Mouse (Mus musculus) erythroblast, adult 5-6 weeks (primary cell): ENCODE measurements around the gene Hipk2. TPM values are rescaled to one million over a fixed set of nuclear protein-coding genes. Genes with fewer than 3 reads are reported as not detected.

Experiments
- ATAC-seq: replicated peaks from 2 replicates; pipeline ENCODE4 v1.8.0; 2016; ENCODE audit warnings: moderate number of reproducible peaks, mild to moderate bottlenecking, moderate TSS enrichment, inconsistent platforms; ENCODE audit not compliant: poor library complexity, low FRiP score, severe bottlenecking
- total RNA-seq, 2 experiments: library from RNA; stranded (forward) in 1 of 2; stranded (reverse) in 1 of 2; fragments of 150-400 nt in 1 of 2; fragments of 200-764, 138-1000 nt in 1 of 2; gene quantifications; 2 replicates each; pipeline versions ENCODE4 v1.2.3 to v1.2.4; 2015 to 2017; ENCODE audit warnings: low replicate concordance in 2 of 2

Gene Hipk2
- total RNA-seq, 2 experiments from 2014 or later, result 72.9 to 127 TPM

- ATAC-seq, result no peak
Measured at GRCm38 (mm10) chr6:38840780-38841179, 35.2 kb downstream of the Hipk2 start.

DNA sequence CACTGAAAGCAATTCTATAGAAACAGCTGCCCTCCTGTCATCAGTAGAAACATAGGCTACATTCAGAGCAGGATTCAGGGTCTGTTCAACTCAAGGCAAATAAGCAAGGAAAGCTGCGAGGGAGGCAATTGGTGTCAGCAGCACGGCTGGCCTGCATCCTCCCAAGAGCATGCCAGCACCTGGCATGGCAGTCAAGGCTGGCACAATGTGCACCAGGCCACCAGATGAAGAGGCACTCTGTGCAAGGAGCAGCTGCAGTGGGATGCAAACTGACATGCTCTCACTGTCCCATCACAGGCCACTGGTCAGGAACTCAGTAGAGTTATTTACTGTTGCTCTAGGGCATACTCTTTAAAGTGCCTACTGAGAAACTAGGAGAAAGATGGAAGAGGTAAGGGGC, 35.6 kb downstream of the Hipk2 start:
- ATAC-seq, result no peak

GRCm38 (mm10) chr6:38839891-38840290, 36.1 kb downstream of the Hipk2 start:
- ATAC-seq, result no peak

- no peak for ATAC-seq
Measured at GRCm38 (mm10) chr6:38838061-38838460, 37.9 kb downstream of the Hipk2 start.

- peak; percentile 92 for ATAC-seq
Measured at GRCm38 (mm10) chr6:38835217-38835616, 40.7 kb downstream of the Hipk2 start.

DNA sequence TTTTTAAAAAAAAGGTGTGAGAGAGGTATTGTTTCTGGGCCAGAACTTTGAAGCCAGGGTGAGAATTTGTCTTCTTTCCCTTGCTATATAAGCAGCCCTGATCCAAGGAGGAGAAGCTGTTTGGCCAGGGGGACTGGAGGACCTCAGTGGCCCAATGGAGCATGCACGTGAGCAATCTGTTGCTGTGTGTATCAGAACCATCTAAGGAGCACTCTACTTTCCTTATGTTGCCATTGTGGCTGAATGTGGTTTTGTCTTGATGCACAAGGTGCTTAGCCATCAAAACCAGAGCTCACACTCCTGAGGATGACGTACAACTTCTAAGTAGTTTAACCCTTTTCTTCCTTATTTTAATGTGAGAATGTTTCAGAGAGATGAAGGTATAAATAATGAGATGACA, 41.2 kb downstream of the Hipk2 start:
- ATAC-seq, result peak; percentile 55

GRCm38 (mm10) chr6:38833721-38834120, 42.2 kb downstream of the Hipk2 start:
- ATAC-seq, result no peak

DNA sequence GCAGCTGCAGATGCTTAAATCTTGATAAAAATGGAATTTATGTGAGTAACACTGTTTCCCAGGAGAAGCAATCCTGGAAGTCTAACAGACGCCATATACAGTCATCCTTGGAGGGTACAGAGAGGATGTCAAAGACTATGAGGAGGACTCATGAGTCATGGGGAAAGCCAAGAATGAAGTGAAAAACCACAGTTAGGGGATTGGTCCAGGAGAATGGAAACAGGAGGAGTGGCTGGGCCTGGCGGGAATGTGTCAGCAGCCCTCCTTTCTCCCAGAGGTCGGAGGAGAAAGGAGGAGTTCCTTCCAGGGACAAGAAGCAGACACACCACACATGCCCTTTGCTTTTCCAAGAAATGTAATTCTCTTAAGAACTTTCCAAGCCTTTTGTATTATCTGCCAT, 46.5 kb downstream of the Hipk2 start:
- ATAC-seq, result no peak

GRCm38 (mm10) chr6:38828211-38828610, 47.8 kb downstream of the Hipk2 start:
- no peak for ATAC-seq

DNA sequence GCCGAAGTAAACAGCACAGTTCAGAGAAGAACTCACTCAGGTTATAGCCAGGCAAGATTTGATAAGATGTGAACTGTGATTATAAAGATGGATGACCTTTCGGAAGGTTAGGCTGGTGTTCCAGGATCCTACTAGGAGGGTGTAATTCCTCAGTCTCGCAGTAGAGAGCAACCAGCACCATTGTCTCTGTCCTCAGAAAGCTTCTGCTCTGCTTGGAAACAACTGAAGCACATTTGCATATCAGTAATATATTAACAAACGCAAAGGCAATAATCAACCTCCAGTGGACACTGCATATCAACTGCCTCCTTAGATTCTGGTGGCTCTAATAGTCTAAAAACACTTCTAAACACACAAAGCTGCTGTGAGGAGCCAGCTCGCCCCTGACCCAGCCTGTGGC, 48.5 kb downstream of the Hipk2 start:
- no peak for ATAC-seq

DNA sequence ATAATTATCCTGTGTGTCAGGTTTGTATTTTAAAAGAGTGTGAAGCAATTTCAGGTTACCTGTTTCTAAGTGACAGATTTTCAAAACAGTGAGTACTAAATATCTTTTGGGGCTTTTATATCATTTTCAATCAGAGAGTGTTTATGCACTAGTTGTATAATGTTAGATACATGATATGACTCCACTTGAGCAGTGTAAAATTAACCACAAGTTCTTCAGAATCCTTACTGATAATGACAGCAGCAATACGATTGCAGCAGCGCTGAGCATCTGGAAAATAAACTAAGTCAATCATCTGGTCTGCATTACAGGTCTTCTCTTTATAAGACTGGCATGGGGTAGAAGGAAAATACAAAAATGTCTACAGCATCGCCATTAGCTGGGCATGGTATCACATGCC, 49.1 kb downstream of the Hipk2 start:
- no peak for ATAC-seq

GRCm38 (mm10) chr6:38825886-38826285, 50.1 kb downstream of the Hipk2 start:
- ATAC-seq, result no peak

DNA sequence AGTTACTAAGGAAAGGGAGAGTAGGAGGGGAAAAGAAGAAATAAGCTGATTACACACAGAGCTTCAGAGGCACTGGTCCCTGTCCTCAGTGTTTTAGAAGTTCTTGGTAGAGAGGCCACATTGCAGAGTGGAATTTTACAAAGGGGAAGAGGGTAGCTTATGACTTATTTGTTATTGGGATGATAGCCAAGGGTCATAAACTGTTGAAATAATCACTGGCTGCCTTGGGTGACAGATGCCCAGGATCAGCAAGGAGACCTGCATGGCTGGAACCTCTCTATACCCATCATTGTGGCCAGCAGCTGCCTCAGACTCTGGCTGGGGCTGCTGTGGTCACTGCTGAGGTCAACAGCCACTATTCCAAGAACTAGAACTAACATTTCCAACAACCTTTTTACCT, 52.1 kb downstream of the Hipk2 start:
- no peak for ATAC-seq

DNA sequence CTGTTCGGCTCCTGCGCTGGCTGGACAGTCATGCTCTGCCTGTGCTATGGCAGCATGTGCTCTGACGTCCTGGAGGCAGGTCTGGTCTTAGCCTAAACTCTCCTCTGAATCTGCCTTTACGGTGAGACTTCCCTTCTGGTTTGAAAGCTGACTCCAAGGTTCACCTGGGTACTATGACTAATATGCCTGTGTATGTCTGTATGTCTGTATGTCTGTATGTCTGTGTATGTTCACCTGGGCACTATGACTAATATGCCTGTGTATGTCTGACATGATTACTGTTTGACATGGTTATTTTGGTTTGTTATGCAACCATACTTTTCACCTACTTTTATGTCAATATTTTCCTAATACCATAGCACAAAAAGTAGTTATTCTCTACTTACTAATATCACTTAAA, 52.8 kb downstream of the Hipk2 start:
- ATAC-seq, result no peak

- ATAC-seq, result no peak
Measured at GRCm38 (mm10) chr6:38821686-38822085, 54.3 kb downstream of the Hipk2 start.

DNA sequence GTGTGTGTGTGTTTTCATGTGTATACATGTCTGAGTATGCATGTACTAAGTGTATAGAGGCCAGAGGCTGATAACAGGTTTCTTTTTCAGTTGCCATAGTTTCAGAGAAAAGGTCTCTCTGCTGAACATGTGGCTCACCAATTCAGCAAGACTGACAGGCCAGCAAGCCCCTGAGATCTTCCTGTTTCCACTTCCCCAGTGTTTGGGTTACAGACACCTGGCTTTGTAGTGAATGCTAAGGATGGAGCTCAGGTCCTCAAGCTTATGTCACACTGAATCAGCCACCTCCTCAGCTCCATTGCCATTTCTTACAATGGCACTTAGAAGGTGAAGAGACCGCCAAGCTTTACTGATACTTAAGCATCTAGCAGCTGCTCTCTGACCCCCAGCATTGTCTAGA, 55.1 kb downstream of the Hipk2 start:
- no peak for ATAC-seq

DNA sequence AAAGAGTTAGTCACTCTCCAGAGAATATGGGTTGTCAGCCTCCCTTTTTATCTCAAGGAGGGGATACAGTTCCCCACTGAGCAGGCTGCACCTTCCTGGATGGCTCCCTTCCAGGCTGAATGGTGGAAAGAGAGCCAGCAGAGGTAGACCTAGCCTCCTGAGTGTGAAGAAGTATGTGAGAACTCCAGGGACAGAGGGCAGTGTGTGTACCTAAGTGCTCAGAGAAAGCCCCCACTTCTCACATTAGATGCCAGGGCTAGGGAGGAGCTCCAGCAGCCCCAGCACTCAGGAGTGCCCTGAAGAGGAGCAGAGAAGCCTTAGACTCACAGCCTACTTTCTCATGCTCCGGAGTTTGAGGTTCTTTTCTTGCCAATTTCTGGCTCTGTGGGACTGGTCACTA, 59.7 kb downstream of the Hipk2 start:
- no peak for ATAC-seq

GRCm38 (mm10) chr6:38815582-38815981, 60.4 kb downstream of the Hipk2 start:
- no peak for ATAC-seq

DNA sequence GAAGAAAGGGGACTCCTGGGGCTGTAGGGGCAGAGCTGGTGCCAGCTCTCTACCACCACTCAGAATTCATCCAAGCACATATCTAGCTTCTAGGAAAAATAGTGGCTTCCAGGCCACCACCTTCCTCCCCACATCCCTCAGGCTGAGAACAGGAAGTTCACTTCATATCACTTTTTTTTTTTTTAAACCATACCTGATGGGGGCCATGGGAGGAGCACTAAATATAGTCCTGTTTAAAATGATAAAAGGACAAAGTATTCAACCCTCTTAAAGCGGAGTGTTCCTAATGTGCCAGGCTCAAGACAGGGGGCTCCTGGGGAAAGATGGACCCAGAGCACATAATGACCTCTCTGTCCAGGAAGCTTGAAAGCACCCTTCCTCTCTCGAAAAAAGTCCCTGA, 61.3 kb downstream of the Hipk2 start:
- ATAC-seq, result no peak

DNA sequence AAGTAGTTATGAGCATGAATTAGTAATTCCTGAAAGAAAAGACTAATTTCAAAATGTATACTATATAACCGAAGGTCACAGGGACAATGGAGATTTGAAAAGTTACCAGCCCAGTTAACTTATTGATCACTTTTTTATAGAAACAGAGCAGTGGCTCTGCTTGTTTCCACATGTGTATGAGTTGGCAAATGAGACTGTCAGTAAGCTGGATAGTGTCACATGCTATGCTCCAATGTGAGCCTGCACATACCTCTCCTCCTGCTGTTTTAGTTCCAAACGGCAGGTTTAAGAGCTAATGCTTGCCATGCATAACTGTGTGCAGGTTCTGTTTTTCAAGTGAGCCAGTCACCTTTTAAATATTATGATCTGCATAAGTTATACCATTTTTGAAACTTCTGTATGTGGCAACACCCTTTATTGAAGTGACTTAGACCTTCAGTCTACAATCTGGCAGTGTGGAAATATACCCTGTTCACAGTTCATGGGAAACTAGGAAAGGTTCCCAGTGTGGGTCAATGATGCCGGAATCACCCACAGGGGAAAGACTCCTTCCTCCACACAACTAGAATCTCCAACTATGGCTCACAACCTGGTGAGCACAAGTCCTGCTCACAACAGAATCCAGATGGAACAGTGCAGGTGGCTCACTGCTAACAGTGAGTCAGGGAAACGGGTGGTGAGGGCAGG, 64.4 kb downstream of the Hipk2 start:
- ATAC-seq, result no peak

DNA sequence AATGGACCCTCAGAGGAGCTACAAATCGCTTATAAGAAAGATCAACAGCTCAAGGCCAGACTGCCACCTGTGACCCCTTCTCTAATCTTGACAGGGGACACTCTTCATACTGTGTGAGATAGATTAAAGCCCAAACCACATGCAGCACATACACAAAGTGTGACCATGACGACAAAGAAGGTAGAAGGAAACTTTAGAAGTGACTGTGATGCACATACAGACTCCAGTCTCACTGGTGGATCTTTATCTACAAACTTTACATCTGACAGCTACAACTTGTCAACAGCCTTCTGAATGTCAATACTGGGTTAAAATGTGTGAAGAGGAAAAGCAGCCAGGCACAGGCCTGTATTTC, 65.9 kb downstream of the Hipk2 start:
- no peak for ATAC-seq

DNA sequence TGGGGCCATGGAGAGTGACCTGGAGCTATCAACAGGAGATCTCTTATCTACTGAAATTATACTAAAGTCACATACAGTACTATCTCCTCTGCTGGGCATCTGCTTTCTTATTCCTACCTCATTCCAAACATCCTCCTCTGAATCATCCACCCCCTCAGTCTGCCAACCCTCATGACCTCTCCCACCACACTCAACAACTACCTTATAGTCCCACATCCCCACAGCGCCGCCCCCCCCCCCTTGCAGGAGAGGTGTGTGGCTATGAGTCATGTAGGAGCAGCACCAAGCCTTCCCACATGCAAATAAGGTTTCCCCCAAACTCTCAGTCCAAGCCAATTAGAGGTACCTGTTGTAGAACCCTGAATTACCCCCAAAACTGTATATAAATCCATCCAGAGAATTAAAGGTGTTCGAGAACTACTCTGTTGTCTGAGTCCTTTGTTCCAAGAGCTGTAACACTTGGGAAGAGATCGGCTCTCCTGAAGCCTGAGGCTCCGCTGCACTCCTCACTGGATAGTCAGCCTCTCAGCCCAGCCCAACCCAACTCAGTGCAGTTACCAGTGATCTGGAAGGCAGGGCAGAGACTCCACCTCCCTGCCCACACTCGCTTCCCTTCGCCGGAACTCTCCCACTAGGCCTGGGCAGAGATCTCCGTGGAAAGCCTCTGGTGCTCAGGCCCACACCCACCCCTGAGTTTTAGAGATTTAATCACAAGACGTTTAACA, 66.4 kb downstream of the Hipk2 start:
- no peak for ATAC-seq
